Mouse (Mus musculus) heart, adult 10 weeks (tissue): ENCODE results near the gene Spin2e. TPM values are rescaled to one million over a fixed set of nuclear protein-coding genes. Genes with fewer than 3 reads are reported as not detected.

Experiments
- polyA plus RNA-seq: library from polyadenylated mRNA; stranded (reverse); fragments of 350-450 nt; fragmentation: Illumina TruSeq; extraction: RNeasy Lipid Tissue Mini Kit (QIAGEN cat#74804); gene quantifications from one replicate; pipeline ENCODE4 v1.2.3, GENCODE M21; 2014; ENCODE audit warnings: low read depth, low replicate concordance

Gene Spin2e
- not detected for polyA plus RNA-seq

GRCm38 (mm10) chrX:31618820-31619219 is at the start of gene Spin2e:
Gene Spin2e (minus strand): TSS chrX:31618920.

GRCm38 (mm10) chrX:31574183-31574582 is 44.5 kb downstream of the Spin2e start, which contains the start of gene Gm21883:
Gene Gm21883 (minus strand): TSS chrX:31574283.

Other genes with a start within 250 kb of the Spin2e start
- not detected for gene Btbd35f19, start 235.0 kb downstream of the Spin2e start, polyA plus RNA-seq
- not detected for gene Gm21883, start 44.6 kb downstream of the Spin2e start, polyA plus RNA-seq
- gene Btbd35f25, start 98.2 kb upstream of the Spin2e start, polyA plus RNA-seq: not detected